Mouse (Mus musculus) megakaryocyte, embryonic 14.5 days (primary cell): ENCODE measurements around the gene Ywhae. TPM values are rescaled to one million over a fixed set of nuclear protein-coding genes. Genes with fewer than 3 reads are reported as not detected.
"Not testable (repeated sequence)": the region's sequence is repeated elsewhere in the genome, so short reads cannot be mapped to it uniquely, and the experiment has no call there.

Experiments
- H3K27me3 ChIP-seq: replicated peaks from 2 replicates; pipeline ENCODE3; 2012; ENCODE audit warnings: inconsistent platforms
- H3K36me3 ChIP-seq: replicated peaks from 2 replicates; pipeline ENCODE3; 2012; ENCODE audit warnings: low read length, inconsistent platforms, mixed read lengths
- H3K4me1 ChIP-seq: 2 replicates; pipeline ENCODE4 v1.6.1; 2012; ENCODE audit warnings: inconsistent platforms
- H3K4me3 ChIP-seq: replicated peaks from 2 replicates; pipeline ENCODE3; 2012; ENCODE audit warnings: moderate library complexity, mild to moderate bottlenecking, inconsistent platforms
- H3K9me3 ChIP-seq: 2 replicates; pipeline ENCODE4 v1.6.1; 2012; ENCODE audit warnings: inconsistent platforms
- FLI1 ChIP-seq: IDR thresholded peaks from 2 replicates; pipeline ENCODE4 v1.6.1; 2012; ENCODE audit warnings: low read length, inconsistent platforms, mixed read lengths
- GATA1 ChIP-seq: IDR thresholded peaks from 3 replicates; pipeline ENCODE4 v1.6.1; 2012; ENCODE audit warnings: mixed read lengths, low read length, inconsistent platforms, borderline replicate concordance
- polyA plus RNA-seq: library from polyadenylated mRNA; stranded (reverse); fragments of >175 nt; gene quantifications from 2 replicates; pipeline ENCODE4 v1.2.3, GENCODE M21; 2012; ENCODE audit warnings: low replicate concordance; ENCODE audit not compliant: insufficient read depth

The Ywhae gene
- 32.8 and 324 TPM in 2 replicates for polyA plus RNA-seq

GRCm38 (mm10) chr11:75732434-75733226, at the start of gene Ywhae:
Gene Ywhae (plus strand): TSS chr11:75732869.
- peak within 1 kb of the TSS; percentile 99 for H3K4me3 ChIP-seq
- H3K36me3 ChIP-seq = peaks cover 18% of the 10 kb centered on the region
- peaks cover 69% of the 10 kb centered on the region for H3K4me1 ChIP-seq
- no peaks in the 10 kb centered on the region for H3K27me3 ChIP-seq
- no peaks in the 10 kb centered on the region for H3K9me3 ChIP-seq
- no peak for TF ChIP-seq GATA1
- TF ChIP-seq FLI1 = peak; percentile 19; the same call in 1 of the 2 replicates

- no peak for TF ChIP-seq FLI1
- no peak for TF ChIP-seq GATA1
- H3K9me3 ChIP-seq = no peaks in the 10 kb centered on the region
- no peaks in the 10 kb centered on the region for H3K27me3 ChIP-seq
- peaks cover 84% of the 10 kb centered on the region for H3K4me1 ChIP-seq
- peak overlapping the region; percentile 28 for H3K4me3 ChIP-seq
- peaks cover 64% of the 10 kb centered on the region for H3K36me3 ChIP-seq
Measured at GRCm38 (mm10) chr11:75684462-75684861, 48.2 kb upstream of the Ywhae start.

- no peaks in the 10 kb centered on the region for H3K27me3 ChIP-seq
- no peak overlapping the region for H3K4me3 ChIP-seq
- H3K36me3 ChIP-seq = peaks cover 69% of the 10 kb centered on the region
- TF ChIP-seq GATA1 (no peak), FLI1 (no peak)
- H3K9me3 ChIP-seq = no peaks in the 10 kb centered on the region
- H3K4me1 ChIP-seq = peaks cover 89% of the 10 kb centered on the region
Measured at GRCm38 (mm10) chr11:75684956-75685355, 47.7 kb upstream of the Ywhae start.

- no peak for TF ChIP-seq FLI1
- TF ChIP-seq GATA1 = no peak; the same call in 2 of the 3 replicates
- H3K36me3 ChIP-seq = peaks cover 79% of the 10 kb centered on the region
- no peaks in the 10 kb centered on the region for H3K9me3 ChIP-seq
Measured at GRCm38 (mm10) chr11:75687343-75687993, 45.2 kb upstream of the Ywhae start.

GRCm38 (mm10) chr11:75688132-75688531, 44.5 kb upstream of the Ywhae start:
- no peaks in the 10 kb centered on the region for H3K27me3 ChIP-seq
- peaks cover 79% of the 10 kb centered on the region for H3K4me1 ChIP-seq
- no peaks in the 10 kb centered on the region for H3K9me3 ChIP-seq
- no peak overlapping the region for H3K4me3 ChIP-seq
- TF ChIP-seq GATA1 = no peak
- TF ChIP-seq FLI1 = no peak
- H3K36me3 ChIP-seq = peaks cover 80% of the 10 kb centered on the region

More at GRCm38 (mm10) chr11:75687343-75687993, 45.2 kb upstream of the Ywhae start:
- Histone ChIP-seq H3K4me3 (no peak overlapping the region), H3K27me3 (no peaks in the 10 kb centered on the region), H3K4me1 (peaks cover 83% of the 10 kb centered on the region)

- no peak overlapping the region for H3K4me3 ChIP-seq
- H3K27me3 ChIP-seq = no peaks in the 10 kb centered on the region
- no peaks in the 10 kb centered on the region for H3K9me3 ChIP-seq
- H3K4me1 ChIP-seq = peaks cover 76% of the 10 kb centered on the region
- peaks cover 80% of the 10 kb centered on the region for H3K36me3 ChIP-seq
- TF ChIP-seq GATA1 (no peak), FLI1 (no peak)
Measured at GRCm38 (mm10) chr11:75689977-75690376, 42.7 kb upstream of the Ywhae start.

GRCm38 (mm10) chr11:75691047-75691446, 41.6 kb upstream of the Ywhae start:
- Histone ChIP-seq H3K27me3 (no peaks in the 10 kb centered on the region), H3K36me3 (peaks cover 83% of the 10 kb centered on the region), H3K4me1 (peaks cover 70% of the 10 kb centered on the region), H3K4me3 (no peak overlapping the region), H3K9me3 (no peaks in the 10 kb centered on the region)
- TF ChIP-seq GATA1 (no peak), FLI1 (no peak)

- peaks cover 60% of the 10 kb centered on the region for H3K4me1 ChIP-seq
- no peaks in the 10 kb centered on the region for H3K27me3 ChIP-seq
- no peaks in the 10 kb centered on the region for H3K9me3 ChIP-seq
- H3K4me3 ChIP-seq = no peak overlapping the region
- peaks cover 96% of the 10 kb centered on the region for H3K36me3 ChIP-seq
- TF ChIP-seq GATA1 (no peak), FLI1 (no peak)
Measured at GRCm38 (mm10) chr11:75693570-75693969, 39.1 kb upstream of the Ywhae start.

- not testable (repeated sequence) for H3K9me3 ChIP-seq, H3K4me3 ChIP-seq, H3K27me3 ChIP-seq
- Histone ChIP-seq H3K4me1 (peaks cover 46% of the 10 kb centered on the region), H3K36me3 (peaks cover 98% of the 10 kb centered on the region)
Measured at GRCm38 (mm10) chr11:75697464-75697863, 35.2 kb upstream of the Ywhae start.

GRCm38 (mm10) chr11:75700557-75700956, 32.1 kb upstream of the Ywhae start:
- Histone ChIP-seq H3K36me3 (peaks cover 98% of the 10 kb centered on the region), H3K9me3 (no peaks in the 10 kb centered on the region), H3K27me3 (no peaks in the 10 kb centered on the region), H3K4me1 (peaks cover 27% of the 10 kb centered on the region; the same call in 1 of the 2 replicates), H3K4me3 (no peak overlapping the region)
- TF ChIP-seq FLI1 (no peak), GATA1 (no peak)
